Mouse (Mus musculus) layer of hippocampus, adult 11-12 months (tissue): ENCODE measurements around the gene Plvap.

Source experiments
- DNase-seq: peaks from one replicate; pipeline ENCODE4 v3.0.0; 2022; ENCODE audit warnings: low spot score

Plvap gene

GRCm38 (mm10) chr8:71511644-71512043 lies at the start of gene Plvap:
TSS of gene Plvap (minus strand) at chr8:71511752.
- no peak for DNase-seq

DNA sequence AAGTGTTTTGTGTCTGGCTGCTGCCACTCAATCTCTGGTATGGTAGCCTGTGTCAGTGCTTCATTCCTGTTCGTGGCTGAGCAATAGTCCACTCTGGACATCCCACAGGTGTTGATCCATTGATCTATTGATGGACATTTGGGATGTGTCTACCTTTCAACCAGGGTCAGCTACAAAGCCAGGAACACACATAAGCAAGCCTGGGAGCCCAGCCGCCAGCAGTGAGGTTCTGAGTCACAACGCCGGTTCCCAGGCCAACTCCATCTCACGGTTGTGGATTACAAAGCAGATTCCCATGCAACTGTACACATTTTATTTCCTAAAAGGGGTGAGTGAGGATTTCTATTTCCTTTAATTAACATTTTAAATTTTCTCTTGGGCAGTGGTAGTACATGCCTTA lies 49.2 kb upstream of the Plvap start:
- DNase-seq, result no peak

DNA sequence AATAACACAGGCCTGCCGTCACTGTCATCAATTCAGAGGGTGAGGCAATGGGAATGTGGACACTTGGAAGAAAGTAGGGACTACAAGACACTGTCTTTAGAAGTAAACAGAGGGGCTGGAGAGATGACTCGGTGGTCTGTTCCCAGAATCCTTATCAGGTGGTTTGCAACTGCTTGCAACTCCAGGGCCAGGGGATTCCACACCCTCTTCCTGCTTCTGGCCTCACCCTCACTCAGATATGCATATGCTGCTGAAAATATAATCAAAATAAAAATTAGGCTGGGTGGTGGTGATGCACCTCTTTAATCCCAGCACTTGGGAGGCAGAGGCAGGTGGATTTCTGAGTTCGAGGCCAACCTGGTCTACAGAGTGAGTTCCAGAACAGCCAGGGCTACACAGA lies 48.5 kb upstream of the Plvap start:
- no peak for DNase-seq

DNA sequence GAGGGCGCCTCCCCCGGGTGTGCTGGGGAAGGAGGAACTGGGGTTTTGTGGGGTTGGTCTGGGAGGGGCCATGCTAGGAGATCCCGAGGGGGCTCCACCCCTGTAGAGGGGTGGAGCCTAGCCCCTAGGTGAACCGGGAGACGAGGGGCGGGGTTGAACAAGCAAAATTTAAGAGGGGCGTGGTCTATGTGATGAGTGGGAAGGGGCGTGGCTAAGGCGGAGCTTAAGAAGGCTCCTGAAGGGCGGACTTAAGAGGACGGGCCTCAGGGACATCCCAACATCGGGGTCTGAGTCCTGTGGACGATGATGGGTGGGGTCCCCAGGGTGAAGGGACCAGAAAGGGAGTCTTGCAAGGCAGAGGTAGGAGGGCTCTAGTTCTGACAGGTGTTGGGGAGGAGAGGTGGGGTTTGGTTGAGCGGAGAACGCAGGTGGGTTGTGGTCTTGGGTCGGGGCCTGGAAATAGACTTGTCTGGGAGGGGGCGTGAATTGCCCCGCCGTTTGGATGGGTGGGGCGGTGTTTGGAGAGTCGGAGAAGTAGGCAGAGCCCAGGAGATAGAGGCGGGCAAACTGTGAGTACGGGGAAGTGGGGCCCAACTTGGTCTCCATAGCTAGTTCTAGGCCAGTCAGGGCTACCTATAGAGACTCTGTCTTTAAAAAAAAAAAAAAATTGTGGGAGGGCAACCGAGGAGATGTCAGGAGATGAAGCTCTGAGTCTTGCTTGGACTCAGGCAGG lies 47.6 kb upstream of the Plvap start:
- peak; percentile 58 for DNase-seq

- no peak for DNase-seq
Observed at GRCm38 (mm10) chr8:71558071-71558957, 46.8 kb upstream of the Plvap start, which contains the start of gene Tmem221. TSS of gene Tmem221 (minus strand) at chr8:71558871.

DNA sequence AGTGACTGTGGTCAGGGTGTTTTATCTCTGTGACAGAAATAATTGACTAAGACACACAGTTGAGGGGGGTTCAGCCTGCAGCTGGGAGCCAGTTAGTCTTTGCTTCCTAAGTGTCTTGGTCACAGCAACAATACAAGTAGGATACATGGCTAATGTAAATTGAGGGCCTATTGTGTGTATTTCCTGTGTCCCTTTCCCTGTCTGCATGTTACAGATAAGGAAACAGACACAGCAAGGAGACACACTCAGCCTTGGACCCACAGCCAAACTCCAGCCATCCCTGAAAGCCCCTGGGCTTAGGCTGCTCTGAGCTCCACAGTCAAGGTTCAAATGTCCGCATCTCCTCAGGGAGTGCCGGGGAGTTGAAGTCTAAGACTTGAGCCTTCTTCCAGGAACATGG lies 43.1 kb upstream of the Plvap start:
- DNase-seq, result no peak

GRCm38 (mm10) chr8:71554001-71554400 lies 42.4 kb upstream of the Plvap start:
- no peak for DNase-seq

GRCm38 (mm10) chr8:71552770-71553169 lies 41.2 kb upstream of the Plvap start:
- DNase-seq, result no peak

GRCm38 (mm10) chr8:71550754-71551153 lies 39.2 kb upstream of the Plvap start:
- DNase-seq, result no peak

DNA sequence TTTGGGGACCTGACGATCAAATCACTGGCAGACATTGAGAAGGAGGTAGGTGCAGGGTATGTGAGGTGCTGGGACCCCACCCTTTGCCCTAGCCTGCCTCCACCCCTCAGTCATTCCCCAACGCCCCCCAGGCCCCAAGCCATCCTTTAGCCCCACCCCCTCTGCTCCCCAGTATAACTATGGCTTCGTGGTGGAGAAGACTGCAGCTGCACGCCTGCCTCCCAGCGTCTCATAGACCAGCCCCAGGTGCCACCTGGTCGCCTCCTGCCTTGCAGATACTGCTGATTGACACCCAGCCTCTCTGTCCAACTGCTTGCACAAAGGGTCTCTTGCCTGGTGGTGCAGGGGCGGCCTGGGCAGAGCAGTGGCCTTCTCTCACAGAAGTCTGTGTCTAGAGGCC lies 36.0 kb upstream of the Plvap start:
- no peak for DNase-seq

DNA sequence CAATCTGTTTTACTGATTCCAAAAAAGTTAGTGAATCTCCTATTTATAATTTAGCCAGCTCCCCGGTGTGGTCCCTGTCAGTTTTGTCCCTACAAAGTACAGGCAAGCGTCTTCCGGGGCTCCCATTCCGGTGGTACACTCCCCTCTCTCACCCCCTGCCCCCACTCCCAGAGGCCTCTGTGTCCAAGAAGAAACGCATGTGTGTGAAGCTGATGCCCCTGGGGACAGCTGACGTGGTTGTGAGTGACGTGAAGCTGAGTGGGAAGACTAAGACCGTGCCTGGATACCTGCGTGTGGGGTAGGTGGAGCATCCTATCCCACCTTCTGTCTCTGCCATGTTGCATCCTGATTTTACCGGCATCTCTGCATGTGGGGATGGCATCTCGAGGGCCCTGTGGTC lies 33.5 kb upstream of the Plvap start:
- no peak for DNase-seq

- DNase-seq, result no peak
Observed at GRCm38 (mm10) chr8:71543755-71544154, 32.2 kb upstream of the Plvap start.

GRCm38 (mm10) chr8:71542632-71543343 lies 31.2 kb upstream of the Plvap start, which contains the start of gene Mvb12a:
TSS of gene Mvb12a (plus strand) at chr8:71542922.
- peak; percentile 99 for DNase-seq

DNA sequence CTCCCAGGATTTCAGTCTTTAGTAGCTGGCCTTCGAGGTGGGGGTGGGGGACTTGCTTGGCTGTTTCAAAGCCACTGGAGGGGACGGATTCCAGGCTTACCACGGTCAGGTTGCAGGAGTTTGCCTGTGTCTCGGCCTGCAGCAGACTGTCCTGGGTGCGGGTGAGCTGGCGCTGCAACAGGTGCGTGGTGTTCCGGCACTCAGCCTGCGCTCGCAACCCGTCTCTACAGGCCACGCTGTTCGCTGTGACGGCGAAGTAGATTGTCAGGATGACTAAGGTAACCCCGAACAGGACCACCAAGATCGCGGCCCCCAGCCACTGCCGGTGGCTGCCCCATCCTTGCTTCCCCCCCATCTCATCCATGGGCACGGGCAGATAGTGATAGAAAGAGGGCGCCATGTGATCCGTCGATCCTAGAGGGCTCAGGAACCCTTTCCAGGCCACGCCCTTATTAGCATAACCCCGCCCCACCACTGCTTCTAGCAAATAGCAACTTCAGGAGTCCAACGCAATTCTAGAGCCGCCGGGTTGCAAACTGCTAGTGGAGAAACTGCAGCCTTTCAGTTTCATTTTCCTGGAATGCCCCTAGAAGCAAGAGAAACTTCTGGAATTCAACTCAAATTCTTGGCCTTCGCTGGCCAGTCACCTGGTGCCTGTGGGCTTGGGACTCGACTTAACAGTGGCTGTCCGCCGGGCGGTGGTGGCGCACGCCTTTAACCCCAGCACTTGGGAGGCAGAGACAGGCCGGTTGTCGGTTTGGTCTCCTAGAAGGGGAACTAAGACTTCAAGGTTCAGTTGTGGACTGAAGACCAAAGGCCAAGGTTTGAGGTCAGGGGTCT lies 25.7 kb upstream of the Plvap start, which contains the start of gene Bst2:
Bst2 (minus strand) TSS at position 429 of the 840 bp plus-strand sequence.
- DNase-seq, result peak; percentile 70

GRCm38 (mm10) chr8:71535663-71536062 lies 24.1 kb upstream of the Plvap start:
- no peak for DNase-seq

DNA sequence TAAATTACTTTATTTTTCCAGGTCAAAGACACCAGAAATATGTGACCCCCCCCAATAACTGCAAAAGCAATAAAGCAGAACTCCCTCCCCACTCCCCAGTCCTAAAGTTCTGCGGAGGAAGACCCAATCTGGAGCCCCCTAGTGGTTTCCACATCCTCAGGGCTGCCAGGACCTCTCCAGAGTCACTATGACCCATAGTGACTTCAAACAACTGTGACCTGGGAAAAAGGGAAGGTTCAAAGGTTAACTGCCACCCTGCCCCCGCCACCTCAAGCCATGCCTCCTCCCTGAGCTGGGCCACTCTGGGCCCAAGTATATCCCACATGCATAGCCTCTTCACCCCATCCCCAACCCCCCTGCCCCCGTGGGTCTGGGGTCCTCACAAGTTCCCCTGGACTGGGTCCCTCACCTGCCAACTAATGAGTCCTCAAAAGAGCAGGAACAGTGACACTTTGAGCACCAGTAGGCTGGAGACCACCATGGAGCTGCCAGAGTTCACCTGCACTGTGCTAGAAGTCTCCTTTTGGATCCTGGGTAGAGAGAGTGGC lies 22.8 kb upstream of the Plvap start:
- no peak for DNase-seq

DNA sequence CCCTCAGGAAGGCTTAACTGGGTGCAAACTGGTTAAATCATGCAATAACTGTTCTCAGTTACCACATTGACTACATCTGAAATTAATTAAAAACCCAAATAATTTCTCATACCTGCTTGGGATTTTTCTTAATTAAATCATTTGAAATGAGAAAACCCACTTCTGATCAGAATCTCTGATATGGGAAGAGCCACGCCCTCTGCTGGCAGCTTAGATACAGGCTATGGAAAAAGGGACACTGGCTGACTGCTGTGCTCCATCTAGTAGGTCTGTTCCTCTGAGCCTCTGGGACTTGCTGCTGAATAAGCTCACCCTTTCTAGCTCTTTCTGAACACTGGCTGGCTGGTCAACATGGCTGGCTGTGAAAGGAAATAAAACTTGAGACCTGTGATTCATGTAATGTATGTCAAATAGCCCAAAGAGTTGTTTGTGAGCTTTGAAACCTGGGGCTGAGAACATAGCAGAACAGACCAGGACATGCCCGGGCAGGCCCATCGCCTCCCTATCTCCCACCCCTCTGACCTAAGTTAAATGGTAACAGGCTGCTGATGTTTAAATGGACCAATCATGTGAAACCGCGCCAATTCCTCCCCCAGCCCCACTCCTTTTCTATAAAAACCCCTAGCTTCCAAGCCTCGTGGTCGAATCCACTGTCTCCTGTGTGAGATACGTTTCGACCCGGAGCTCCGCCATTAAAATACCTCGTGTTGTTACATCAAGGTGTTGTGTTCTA lies 19.3 kb upstream of the Plvap start:
- peak; percentile 64 for DNase-seq

DNA sequence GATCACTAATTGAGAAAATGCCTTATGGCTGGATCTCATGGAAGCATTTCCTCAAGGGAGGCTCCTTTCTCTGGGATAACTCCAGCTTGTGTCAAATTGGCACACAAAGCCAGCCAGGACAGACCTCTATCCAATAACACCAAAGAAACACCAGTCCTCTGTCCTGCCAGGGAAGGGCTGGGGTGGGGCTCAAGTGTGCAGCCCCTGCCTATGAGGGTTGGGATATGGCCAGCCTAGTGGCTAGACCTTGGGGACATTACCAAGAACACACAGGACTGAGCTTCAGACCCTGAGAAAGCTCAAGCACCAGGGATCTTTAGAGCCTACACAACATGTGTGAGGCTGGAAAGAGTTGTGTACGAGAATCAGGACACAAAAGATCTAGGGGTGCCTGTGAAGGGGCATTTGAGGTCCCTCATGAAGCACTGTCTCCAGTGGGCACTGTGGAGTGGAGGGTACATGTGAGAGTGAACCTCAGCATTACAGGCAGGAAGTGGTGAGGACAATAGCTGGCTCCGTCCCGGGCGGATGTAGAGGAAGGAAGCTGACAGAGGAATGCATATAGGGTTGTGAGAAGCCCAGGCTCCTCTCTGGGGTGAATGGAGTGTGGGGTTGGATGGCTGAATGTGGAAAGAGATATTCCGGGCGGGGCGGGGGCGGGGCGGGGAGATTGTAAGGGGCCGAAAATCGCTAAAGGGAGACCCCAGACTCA lies 17.0 kb upstream of the Plvap start:
- DNase-seq, result no peak

GRCm38 (mm10) chr8:71527162-71527870 lies 15.8 kb upstream of the Plvap start:
- no peak for DNase-seq
